Mouse (Mus musculus): ENCODE results near the gene Zfp955b.
"Not testable (repeated sequence)": the region's sequence is repeated elsewhere in the genome, so short reads cannot be mapped to it uniquely, and the experiment has no call there.

Gene Zfp955b

GRCm38 (mm10) chr17:33289039-33289875, at the start of gene Zfp955b:
Gene Zfp955b, plus strand, starts transcription at chr17:33289544.
- not testable (repeated sequence) for DNase-seq

GRCm38 (mm10) chr17:33254530-33255318, 34.6 kb upstream of the Zfp955b start, which contains the start of gene Zfp955a:
Gene Zfp955a, minus strand, starts transcription at chr17:33255145.
- DNase-seq = not testable (repeated sequence)

GRCm38 (mm10) chr17:33255319-33255657, 34.1 kb upstream of the Zfp955b start:
- not testable (repeated sequence) for DNase-seq

- no peak for DNase-seq
Observed at GRCm38 (mm10) chr17:33264376-33264775, 25.0 kb upstream of the Zfp955b start, which contains the start of gene Olfr63. Gene Olfr63, plus strand, starts transcription at chr17:33264676.

- no peak for DNase-seq
Observed at GRCm38 (mm10) chr17:33268907-33269306, 20.4 kb upstream of the Zfp955b start.

- not testable (repeated sequence) for DNase-seq
Observed at GRCm38 (mm10) chr17:33289876-33290149, 469 bp downstream of the Zfp955b start.

- no peak for DNase-seq
Observed at GRCm38 (mm10) chr17:33352981-33353380, 63.6 kb downstream of the Zfp955b start.
